Mouse (Mus musculus) cerebellum, adult (tissue): ENCODE measurements at regions not wholly inside any gene's neighbourhood (a gene's known extent, or its start where the extent isn't known, plus 50 kb on each side); places are given as distances from the start of the nearest gene placed in this dataset.
A peak's percentile ranks its signal among the peaks of the same experiment; 100 is the strongest.

Experiments used
- ATAC-seq: cut with Nextera tagmentation; 2 replicates; pipeline ENCODE4 v1.9.2; 2017; ENCODE audit warnings: mild to moderate bottlenecking, moderate library complexity, mixed read lengths; ENCODE audit not compliant: insufficient number of reproducible peaks, low FRiP score, low TSS enrichment

DNA sequence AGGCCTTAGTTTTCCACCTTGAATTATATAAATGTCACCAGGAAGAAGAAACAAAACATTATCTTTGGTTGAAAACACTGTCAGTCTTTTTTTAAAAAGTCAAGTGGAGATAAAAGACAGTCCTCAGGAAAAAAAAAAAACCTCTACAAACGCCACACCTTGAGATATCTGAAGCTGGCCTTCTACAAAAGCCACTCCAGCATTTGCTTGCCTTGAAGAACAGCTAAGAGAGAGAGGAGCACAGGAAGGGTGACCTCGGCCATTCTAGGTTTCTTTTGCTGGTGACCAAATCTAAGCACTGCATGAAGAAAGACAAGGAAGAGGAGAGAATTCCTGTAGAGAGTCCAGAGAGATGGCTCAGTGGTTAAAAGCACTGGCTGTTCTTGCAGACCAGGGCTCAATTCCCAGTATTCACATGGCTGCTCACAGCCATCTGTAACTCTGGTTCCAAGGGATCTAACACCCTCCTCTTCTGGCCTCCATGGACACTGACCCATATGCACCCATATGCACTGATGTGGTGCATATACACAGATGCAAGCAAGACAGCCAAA lies 90.5 kb downstream of the Tomm20 start:
- no peak for ATAC-seq

DNA sequence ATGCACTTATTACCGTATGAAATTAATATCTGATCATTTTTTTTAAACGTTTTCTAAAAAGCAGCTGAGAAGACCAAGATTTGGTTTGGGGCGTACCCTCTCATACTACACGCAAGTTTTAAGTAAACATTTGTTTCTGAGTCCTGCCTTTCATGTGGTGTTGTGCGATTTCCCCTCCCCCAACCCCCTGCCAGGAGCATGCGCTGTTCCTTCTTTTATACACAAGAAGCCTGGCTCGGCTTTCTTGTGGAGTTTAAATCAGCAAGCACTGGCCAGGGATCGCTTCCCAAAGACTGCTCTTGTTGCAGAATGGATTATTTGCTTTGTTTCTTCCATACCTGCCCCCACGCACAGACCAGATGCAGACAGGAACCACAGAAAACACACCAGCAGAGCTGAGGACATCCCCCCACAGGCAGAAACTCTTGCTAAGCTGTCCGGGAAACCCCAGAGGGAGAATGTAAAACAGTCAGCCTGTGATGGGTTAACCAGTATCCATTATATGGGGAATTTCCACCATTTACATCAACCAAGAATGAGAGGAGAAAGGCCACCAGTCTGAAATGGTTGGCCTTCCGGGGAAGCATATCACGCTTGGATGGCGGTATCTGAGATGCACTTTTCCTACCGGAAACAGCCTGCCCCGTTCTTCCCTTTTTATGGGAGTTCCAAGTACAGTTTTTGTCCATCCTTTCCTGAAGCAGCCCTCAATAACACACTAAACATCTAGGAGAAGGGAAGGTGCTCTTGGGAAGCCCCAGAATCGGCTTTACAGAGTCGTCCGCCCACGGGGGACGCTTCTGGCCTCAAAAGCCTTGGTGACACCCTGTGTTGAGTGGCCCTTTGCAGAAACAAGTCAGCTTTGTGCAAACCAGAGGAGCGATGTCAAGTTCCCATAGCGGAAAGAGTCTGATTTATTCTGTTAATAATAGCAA lies 91.3 kb downstream of the Tomm20 start:
- no peak for ATAC-seq

DNA sequence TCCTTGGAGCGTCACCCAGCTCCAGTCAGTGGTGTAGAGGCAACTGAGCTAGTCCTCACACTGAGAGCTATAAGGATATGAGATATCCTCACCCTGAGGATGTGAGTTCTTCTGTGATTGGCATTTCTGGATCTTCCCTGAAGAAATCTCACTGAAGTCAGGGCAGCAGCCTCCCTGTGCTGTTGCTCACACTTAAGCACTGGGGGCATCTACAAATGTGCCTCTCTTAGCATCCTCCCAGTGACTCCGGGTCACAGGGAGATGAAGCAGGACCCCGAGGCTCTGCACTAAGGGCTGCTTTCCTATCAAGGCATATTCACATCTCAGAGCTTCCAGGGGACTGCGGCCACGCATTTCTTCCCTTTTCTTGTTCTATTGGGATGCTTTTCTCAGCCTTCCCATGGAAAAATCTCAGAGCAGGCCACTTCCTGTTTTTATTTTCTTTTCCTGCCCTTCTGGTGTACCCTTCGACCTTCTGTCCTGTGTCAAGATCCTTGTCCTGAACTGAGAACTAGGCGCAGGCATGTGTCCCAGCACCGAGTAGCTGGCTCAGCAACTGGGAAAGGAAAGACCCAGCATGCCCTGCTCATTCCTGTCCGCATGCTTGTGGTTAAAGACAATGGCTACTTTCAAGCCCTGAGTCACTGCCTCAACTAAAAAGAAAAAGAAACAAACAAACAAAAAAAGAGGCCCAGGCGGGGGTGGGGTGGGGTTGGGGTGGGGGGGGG lies 92.8 kb downstream of the Tomm20 start:
- ATAC-seq = no peak

DNA sequence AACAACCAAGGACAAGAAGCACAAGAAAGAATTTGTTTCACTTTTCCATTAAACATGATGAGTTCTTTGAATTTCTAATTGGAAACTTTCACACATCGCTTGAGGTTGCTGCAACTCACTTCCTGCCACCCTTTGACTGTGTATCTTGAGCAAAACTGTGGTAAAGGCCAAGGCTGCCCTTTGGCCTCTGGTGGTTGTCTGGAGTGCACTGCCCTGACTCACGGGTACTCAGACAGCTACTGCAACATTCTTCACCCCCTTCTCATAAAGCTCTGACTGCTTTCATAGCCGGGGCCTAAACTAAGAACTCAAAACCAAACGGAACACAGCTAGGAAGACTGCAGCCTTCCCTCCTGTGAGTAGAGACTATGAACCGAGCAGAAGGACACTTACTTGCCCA lies 93.5 kb downstream of the Tomm20 start:
- no peak for ATAC-seq

DNA sequence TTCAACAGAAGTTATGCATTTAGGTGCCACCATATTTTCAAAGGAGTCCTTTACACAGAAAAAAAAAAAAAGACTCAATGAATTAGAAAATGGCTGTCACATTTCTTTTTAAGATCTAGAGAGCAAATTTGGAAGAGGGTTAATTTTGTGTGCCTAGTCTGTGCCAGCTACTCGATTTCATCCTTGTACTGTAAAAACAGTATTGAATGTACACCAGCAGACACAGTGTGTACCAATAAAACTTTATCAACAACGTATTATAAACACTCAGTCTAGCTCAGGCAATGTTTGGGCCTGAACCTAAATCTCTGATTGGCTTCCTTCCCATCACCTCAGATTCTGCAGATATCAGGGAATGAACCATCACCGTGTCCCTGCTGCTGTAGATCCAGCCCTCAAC lies 93.9 kb downstream of the Tomm20 start:
- no peak for ATAC-seq

DNA sequence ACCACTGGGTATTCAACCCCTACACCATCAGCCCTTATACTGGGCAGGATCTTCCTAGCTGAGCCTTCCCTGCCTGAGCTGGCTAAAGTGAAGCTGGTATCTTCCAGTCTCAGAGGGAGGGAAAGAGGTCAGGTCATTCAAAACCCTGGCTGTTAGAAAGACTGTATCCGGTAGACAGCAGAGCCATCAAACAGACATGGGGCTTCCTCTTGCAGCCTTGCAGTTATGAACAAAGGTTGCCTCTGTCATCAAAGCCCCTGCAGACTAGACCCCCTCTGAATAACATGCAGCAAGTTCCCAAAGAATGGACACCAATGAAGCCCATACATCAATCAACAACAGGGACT lies 95.5 kb downstream of the Tomm20 start:
- no peak for ATAC-seq

DNA sequence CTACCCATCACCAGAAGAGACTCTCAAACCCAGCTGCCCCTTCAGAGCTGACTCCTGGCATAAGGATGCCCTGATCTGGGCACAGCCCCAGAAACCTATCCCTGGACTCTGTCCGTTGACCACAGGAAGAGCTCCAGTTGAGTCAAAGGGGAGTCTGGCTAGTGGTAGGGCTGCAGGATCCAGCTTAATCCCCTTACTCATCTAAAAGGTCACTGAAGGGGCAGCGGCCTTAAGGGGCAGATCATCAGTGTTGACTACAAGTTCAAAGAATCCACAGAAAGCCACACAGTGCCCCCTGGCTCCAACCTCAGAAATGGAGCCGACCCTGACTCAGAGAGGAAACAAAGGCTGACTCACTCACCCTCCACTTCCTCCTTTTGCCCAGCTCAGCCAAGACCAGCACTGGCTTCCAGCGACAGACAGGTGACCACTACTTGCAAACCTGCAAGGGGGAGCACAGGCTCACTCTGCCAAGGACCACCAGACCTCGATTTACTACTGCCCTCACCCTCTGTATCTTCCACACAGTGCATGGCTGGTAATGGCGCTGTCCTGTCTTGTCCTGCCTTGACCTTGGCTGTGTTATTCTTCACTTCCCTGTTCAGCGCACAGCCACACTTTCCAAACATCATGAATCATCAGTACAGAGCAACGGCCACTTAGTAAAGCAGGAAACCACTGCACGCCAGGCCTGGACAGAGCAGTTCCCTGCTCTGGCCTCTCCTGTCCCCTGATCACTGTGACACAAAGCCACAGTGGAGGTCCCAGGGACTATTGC lies 96.0 kb downstream of the Tomm20 start:
- no peak for ATAC-seq

DNA sequence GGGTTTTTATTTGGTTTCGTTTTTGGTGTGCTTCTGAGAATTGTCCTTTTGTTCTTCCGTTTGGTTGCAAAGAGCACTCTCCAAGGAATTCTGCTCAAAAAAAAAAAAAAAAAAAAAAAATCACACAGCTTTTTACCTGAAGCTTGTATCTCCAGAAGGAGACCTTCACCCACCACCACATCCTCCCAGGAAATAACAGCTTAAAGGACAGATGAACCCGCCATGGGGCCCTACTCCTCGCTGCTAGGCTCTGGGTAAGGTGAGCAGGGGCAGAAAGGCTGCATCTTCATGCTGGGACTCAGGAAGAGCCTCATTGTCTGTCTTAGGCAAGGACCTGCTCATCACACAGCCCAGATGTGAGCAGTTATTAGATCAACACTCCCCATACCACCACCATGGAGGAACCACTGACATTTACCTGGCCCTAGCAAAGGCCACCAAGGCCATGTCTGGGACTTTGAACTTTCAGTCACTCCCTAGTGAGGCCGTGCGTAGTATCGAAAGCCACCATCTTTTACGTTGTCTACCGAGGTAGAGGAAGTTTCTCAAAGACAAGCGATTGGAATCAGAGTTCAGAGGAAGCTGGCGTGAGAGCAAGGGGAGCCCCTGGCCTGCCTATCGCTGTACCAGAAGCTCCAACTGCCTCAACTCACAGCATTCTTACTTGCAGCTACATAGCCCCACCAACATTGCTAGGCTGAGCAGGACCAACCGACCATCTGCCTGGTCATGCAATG lies 97.1 kb downstream of the Tomm20 start:
- no peak for ATAC-seq

DNA sequence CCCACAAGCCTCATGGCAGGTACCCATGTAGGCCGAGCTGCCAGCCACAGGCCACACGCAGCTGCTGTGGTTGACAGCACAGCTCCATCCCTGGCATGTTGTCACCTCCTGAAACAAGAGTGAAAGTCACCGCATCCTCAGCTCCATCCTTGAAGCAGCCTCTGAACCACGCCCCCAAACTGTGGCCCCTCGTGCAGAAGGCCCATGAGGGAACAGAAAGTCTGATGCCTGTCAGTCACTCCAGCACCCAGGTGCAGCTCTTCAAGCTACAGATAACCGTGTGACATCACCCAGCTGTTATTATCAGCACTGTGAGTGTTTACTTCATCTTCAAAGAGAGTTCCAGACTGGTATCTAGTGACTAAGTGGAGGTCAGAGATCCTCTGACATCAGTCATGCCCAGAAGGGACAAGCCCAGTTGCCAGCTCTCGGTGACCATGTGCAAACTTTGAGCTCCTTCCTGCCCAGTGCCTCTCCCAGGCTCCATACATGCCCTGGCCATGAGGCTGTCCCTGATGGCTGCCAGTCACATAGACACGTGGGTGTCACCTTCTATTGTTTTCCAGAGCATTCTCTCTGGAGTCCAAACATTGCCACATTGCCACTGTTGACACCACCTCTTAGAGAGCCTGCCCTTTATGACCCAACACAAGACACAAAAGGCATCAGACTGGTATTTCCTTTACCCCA lies 97.8 kb downstream of the Tomm20 start:
- ATAC-seq = no peak

DNA sequence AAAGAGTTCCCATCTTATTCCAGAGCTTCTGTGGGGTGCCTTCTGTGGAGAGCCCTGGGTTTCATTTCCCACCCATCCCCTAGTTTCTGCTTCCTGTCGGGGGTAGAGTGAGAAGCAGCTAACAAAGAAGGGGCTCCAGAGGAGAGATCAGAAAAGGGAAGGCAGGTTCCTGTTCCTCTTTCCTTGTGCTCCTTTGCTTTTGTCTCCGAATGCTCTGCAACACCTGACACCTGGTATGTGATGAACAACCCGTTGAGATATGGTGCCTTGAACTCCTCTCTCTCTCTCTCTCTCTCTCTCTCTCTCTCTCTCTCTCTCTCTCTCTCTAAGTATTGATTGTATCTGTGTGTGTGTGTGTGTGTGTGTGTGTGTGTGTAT lies 99.5 kb downstream of the Tomm20 start:
- ATAC-seq = no peak

DNA sequence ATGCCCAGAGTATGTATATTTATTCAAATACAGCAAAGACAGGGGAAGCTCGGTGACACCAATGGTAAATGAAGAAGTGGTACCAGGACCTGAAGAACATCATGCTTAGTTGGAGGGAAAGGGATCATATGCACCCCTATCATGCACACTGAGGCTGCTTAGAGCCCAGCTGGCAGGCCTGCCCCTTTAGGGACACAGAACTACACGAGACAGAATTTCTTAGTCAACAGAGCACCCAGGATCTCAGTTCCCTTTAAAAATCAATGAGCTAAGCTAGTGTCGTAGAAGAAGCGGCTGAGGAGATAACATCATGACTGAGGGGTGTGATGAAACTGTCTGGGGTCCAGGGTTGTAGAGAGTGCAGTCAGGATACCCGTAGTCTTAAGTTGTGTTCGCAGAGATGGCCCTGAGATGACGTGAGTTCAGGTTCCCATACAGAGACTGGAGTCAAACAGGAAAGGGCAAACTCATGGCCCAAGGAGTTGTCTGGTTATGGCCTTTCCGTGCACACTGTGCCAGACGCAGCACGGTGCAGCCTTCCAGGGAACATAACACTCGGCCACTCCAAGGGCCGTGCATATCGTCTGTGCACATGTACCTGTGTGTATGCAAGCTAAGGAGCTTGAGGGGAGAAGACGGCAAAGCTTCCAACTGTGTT lies 100.0 kb downstream of the Tomm20 start:
- no peak for ATAC-seq

DNA sequence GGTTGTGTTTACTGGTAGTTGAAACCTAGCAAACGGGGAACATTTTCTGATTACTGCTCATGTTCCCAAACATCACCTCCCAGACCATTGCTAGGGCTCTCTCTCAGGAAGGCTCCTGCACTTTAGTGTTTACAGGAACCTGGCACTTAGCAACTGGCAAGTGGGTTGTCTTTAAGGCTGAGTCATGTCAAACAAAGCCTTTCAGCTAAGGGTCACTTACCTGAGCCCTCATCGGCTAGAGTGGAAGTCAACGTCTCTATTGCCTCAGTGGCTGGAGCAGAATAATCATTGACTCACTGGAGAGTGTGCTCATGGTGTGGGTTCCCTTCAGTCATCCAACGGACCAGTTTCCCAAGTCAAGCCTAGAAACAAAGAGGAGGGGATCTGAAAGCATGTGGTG lies 101.0 kb downstream of the Tomm20 start:
- ATAC-seq = no peak

DNA sequence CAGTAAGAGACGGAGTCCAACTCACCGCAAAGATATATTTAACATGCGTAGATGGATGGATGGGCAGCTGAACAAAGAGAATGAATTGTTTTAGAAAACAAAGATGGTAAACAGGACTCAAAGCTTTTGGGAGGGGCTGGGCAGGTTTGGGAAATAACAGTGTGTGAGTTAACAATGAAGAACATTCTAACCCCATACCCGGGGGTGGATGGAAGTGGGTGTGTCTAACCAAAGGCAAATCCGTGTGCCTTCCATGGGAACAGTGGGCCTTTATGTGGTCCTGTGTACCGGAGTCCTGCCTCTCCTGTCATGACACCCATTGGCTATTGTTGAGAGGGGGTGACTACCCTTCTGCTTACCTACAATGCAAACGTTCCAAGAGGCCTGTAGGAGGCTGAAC lies 104.5 kb downstream of the Tomm20 start:
- no peak for ATAC-seq

DNA sequence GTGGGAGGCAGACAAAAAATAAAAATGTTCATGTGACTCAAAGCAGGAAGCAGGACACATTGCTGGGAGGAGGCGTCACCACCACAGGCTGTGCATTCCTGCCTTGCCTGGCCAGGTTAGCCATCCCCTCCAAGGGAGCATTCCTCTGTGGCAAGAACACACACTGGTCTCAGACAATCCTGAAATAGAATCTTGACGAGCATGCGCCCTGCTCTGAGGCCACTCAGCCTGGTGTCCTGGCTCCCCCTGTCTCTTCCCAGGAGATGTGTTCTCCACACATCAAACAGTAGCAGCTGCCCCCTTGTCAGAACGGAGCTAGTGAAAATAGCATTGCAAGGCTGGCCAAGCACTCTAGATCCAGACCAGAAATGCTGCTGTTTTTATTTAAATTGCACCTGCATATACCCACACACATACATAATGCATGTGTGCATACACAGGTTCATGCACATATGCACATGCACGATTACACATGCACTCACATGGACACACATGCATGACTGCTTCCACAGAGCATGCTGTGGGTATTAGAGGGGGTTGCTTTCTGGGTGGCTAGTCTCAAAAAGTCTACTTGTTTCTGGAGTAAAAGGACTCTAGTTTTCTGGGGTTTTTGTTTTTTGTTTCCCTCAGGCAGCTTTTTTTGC lies 105.8 kb downstream of the Tomm20 start:
- peak; percentile 92 for ATAC-seq

DNA sequence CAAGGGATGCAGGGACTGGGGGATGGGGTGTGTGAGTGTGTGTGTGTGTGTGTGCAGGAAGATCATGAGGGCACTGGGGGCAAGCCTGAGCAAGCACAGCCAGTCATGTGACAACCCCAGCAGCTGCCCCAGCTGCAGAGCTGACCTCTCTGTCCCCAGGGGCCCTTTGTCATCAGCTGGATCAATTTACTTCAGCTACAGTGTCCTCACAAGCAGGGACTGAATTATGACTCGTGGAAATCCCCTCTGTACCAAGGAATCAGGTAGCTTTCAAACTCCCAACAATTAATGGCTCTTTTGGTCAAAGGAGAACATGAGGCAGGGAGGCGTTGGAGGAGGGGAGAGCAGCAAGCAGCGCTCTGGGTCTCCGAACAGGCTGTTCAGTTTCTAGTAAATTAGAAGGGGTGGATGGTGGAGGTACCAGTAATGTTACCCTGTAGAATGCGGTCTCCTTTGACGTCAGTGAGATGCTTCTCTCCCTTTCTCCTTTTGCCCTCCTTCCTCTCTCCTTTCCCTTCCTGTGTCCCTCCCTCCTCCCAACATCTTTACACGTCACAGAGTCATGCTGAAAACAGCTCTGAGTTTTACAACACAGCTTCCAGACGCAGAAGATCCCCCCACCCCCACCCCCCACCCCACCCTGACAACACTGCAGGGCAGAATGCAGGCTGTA lies 106.5 kb downstream of the Tomm20 start:
- no peak for ATAC-seq

DNA sequence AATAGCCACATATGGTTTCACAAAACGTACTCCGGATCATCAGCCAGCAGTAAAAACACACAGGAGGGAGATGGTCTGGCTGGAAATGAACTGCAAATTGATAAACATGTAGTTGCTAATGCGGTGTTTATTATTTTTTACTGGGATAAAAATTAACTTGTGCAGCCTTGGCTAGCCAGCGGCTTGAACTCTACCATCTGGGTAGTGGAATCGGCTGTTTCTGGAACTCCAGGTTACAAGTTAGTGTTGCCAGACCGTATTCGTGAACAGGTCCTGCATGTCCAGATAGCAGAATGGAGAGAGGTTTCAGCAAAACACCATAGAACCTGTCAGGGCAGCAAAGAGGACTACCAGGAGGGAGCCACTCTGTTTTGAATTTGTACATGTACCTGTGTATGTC lies 107.4 kb downstream of the Tomm20 start:
- ATAC-seq = no peak

DNA sequence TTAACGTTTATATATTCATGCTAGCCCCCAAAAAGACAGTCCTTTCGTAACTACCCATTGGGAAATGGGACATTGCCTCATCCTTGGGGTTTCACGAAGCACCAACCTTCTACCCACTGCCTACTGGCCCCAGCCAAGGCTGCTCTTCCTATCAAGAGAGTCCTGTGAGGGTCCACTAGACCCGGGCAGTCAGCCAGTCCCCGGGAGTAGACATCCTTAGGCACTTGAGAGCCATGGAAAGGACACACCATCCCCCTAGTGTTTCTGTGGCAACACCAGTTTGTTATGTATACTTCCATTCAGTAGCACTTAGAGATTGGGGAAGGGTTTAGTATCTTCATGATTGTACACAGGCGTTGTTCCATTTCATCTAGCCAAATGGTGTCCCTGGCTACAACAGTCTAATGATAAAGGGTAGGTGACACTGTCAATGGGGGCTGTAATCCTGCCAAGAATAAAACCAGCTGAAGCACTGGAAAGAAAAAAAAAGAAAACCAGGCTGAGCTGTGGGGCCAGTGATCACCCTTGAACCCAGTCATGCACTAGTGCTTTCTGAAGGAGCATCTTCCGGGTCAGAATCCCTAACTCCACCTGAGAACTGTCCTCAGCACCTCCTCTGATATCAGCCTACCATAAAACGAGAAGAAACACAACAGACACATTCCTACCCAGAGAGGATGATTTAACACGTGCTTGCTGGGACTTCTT lies 108.2 kb downstream of the Tomm20 start:
- no peak for ATAC-seq
